Mouse (Mus musculus): ENCODE measurements around the gene Sstr5.

The Sstr5 gene

DNA sequence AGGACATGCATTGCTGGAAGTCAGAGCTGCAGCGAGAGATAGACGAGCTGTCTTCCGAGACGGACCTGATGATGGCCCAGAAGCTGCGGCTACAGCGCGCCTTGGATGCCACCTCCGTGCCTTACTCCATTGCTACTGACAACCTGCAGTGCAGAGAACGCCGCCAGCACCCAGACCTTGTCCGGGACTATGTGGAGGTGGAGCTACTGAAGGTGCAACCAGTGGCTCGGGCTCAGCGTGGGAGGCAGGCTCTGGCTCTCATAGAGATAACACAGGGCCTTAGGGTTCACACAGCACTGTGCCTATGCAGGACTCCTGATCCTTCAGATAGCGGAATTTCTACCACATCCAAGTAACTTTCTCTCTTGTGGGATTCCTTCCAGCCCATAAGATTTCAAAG is 25.0 kb downstream of the Sstr5 start:
- no peak for DNase-seq (ENCODE audit: low spot score)

DNA sequence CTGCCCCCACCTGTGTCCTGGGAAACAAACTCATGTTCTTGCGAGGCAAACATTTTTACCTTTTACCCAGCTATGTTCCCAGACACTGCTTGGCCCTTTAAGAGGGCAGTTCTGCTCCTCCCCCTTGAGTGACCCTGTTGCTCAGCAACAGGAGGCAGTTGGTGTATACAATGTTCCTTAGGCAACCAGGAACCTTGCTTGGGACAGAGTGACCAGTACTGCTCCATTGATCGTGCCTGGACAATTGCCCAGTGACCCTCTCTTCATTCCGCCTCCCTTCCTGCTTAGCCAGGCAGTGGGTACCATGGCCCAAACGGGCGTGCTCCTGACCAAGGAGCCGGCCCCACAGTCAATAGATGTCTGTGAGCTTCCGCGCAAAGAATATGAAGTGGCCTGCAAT is 25.7 kb downstream of the Sstr5 start:
- DNase-seq (ENCODE audit: low spot score), result no peak

DNA sequence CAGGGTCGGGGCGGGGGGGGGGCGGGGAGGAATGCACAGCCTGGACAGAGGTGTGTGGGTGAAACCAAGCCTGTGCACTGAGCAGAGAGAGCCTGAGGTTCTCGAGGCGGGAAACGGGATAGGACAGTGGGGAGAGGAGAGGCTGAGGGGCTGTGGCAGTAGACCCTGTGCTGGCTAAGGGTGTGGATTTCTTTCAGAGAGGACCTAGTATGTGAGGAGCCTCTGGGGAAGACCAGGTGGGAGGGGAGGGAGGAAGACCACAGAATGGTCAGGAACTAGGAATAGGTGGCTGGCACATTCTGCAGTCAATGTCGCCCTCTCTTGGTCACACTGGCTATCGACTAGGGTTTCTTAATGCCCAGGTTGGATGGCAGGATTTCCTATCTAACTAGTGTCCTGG is 27.3 kb downstream of the Sstr5 start:
- DNase-seq (ENCODE audit: low spot score), result peak; percentile 48

DNA sequence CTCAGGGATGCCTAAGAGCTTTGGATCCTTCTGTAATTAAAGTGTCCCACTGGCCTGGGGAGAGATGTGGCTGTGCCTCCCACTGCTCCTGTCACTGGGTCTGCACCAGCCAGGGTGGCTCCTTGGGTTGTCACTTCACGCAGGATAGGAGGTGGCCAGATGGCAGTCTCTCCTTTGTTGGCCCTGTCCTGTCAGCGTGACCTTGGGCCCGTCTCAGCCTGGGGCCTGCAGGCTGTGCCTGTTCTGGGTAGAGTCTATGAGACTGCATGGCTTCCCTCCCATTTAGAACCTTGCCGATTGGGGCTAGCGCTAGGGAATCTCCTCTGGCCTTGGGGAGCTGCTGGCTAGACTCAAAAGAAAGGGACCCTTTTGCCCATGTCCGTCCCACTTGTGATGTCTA is 28.8 kb downstream of the Sstr5 start:
- no peak for DNase-seq (ENCODE audit: low spot score)

DNA sequence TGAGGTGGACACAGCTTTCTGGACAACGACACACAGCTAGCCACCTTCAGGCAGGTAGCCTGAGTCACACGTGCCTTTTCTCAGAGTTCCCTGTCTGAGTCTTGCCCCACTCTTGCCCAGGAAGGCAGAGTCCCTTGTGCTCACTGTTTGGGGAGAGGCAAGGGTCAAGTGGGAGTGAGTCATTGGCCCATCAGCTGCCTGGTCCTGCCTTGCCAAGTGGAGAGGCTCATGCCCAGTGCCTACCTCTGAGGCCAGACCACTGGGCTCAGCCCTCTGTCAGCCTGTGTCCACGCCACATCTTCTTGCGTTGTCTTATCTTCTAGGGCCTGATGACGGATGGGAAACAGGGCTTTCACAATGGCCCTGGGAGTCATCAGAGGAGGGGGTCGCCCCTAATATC is 29.3 kb downstream of the Sstr5 start:
- no peak for DNase-seq (ENCODE audit: low spot score)

DNA sequence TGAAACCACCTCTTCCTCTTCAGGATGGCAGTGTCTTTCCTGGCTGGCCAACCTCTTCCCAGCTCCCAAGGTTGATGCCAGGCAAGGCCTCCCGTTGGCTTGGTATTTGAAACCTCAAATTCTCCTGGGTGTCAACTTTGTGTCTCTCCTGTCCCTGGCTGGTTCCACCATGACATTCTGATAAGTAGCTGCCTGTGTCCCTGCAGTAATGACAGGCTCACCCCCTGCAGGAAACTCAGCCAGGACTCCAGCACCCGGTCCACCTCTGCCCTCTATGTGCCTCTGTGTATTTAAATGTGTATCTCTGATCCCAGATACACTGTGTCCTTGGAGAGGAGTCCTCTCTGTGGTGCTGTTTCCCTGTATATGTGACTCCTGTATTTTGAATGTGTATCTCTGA is 30.8 kb downstream of the Sstr5 start:
- no peak for DNase-seq (ENCODE audit: low spot score)

DNA sequence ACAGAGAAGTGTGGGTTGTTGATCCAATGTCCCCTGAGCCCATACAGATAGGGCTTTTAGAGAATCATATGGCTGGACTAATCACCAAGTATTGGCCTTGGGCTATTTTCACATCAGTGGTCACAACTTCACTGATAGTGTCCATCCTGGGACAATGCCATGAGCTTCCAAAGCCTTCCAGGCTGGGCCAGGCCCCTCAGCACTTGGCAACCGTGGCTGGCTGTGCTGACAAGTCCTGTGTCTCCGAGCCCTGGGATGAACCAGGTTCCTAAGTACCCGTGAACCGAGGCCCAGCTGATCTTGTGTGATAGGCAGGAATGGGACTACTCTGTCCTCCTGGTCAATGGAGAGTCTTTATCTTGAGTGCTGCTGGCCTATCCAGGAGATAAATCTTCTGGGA is 33.0 kb downstream of the Sstr5 start:
- no peak for DNase-seq (ENCODE audit: low spot score)

DNA sequence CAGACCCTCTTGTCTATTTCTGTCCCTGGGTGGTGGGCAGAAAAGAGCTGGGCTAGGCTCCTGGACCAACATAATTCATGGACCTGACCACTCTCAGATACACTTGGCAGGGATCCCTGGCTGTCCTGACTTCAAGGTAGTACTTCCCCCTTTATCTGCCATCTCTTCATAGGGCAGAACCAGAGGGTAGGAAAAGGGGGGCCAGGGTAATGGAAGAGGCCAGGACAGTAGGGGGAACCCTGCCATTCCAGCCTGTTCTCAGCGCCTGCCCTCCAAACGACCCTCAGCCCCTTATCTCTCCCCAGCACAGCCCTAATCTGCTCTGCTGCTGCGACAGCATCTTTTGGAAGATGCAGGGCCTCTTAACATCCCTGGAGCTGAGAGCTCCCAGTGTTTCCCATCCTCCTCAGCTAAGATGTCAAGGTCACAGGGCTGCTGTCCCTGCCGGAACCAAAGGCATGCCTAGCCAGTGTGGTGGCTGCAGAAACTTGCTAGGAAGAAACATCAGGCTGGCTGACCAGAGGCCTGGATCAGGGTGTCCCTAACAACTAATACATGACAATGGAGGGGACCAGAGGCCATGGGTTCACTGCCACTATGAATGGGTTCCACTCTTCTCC is 33.7 kb downstream of the Sstr5 start:
- no peak for DNase-seq (ENCODE audit: low spot score)

DNA sequence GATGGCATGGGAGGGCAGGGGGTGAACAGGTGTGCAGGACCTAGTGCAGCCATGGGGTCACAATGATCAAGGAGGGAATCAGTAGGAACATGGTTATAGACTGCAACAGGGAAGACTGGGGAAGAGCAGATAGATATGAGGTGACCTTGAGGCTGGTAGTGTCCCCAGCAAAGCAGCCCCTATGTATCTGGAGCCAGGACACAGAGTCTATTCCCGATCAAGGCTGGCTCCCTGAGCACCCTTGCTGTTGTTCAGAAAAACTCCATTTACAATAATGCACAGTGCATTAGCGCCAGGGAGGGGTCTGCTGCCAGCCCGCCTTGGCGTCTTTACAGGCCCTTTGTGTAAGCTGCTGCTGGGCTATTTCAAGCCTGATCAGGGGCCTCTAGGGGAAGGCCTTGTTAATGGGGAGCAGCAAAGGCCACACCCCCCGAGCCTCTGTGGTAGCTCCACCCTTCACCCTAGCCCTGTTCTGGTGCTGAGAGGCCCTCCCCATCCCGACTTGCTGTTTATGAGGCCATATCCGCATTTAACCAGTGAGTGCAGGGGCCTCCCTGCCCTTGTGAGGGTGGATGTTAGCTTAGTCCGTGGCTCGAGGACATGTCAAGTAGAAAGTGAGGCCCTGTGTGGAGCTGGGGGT is 34.7 kb downstream of the Sstr5 start:
- DNase-seq (ENCODE audit: low spot score), result no peak

DNA sequence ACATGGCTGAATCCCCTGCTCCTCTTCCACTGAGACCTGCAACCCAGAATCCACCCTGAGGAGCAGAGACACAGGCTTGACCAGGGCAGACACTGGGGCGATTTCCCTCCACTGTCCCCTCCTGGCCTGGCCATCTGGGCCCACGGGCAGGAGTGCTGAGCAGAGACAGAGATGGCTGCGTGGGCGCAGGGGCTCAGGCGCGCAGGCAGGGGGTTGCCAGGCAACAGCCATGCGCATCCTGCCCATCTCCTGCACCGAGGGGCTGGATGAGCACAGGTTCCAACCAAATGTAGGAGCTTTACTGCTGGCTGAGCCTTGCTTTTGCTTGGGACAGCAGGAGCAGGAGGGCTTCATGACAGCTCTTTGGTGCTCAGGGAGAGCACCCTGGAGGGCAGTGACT is 40.5 kb downstream of the Sstr5 start:
- peak; percentile 59 for DNase-seq (ENCODE audit: low spot score)

DNA sequence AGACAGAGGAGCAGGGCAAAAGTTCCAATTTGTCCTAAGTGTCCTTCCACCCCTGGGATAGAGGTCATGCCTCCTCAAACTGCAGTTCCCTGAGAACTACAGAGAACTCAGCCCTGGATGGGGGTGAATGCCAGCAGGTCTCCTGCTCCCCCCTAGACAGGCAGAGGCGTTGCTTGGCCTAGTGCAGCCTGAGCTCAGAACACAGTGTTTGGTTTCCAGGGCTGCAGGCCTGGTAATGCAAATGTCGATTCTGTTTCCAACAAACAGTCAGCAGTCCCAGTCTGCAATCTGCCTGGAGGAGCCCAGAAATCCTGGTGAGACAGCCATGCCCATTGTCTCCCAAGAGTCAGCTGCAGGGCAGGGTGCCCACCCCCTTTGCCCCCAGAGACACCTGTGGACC is 42.8 kb downstream of the Sstr5 start, which contains the start of gene Tekt4:
Tekt4 (plus strand) TSS at position 344 of the 400 bp plus-strand sequence.
- DNase-seq (ENCODE audit: low spot score), result no peak

DNA sequence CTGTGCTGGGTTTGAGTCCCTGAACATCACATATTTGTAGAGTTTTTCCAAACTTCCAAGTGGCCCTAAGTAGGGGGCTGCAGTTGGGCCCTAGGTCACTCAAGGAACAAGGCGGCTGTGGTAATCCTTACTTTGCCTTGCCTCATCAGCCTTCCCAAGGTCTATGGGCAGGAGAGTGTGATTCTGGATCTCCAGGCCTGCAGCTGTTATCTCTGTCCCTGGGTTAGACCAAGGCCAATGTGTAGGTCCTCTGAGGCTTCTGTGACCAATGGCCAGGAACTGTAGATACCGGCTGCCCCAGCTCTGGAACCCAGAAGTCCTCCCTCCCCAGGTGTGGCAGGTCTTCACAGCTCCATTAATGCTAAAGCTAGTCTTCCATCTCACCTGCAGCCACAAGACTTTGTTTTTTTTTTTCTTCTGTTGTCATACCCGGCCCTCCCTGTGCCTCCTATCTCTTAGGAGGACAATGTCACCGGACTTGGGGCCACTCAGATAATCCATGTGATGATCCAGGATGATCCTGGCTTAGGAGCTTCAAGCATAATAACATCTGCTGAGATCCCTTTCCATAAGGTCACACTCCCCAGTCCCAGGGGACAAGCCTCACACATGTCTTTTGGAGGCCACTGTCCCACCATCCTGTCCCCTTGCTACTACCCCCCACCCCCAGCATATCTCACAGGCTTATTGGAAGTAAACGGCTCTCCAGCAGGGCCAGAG is 44.7 kb downstream of the Sstr5 start:
- DNase-seq (ENCODE audit: low spot score), result no peak

DNA sequence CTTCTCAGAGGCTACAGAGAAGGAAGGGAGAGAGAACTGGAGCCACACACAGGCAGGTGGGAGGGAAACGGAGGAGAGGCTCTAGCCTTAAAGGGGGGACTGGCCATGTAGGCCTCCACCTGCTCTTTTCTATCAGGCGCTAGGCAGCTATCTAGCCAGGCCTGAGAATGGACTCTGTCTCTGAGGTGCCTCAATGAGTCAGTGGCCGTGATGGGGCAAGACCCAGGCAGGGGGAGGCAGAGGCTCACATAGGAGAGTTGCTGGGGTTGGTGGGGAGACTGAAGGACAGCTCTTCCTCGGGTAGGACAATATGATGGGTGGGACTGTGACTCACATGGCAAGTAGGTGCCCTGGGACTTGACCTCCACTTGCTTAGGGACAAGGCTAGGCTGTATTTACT is 46.8 kb downstream of the Sstr5 start:
- no peak for DNase-seq (ENCODE audit: low spot score)

DNA sequence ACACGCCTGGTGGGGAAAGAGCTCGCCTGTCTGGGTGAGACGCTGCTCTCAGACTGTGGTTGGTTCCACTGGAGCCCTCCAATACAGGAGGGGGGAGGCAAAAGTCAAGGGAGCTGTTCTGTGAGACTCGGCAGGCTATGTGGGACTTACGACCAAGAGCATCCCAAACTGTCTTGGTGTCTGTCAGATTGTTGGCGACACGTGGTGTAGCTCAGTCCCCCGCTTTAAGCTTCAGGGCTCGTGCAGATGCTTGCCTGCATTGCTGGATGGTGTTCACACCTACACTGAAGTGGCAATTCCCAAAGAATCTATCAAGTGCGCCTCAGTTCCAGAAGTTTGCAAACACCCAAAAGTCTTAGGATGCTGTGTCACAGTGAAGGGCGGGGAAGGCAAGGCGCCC is 49.2 kb downstream of the Sstr5 start:
- DNase-seq (ENCODE audit: low spot score), result no peak

DNA sequence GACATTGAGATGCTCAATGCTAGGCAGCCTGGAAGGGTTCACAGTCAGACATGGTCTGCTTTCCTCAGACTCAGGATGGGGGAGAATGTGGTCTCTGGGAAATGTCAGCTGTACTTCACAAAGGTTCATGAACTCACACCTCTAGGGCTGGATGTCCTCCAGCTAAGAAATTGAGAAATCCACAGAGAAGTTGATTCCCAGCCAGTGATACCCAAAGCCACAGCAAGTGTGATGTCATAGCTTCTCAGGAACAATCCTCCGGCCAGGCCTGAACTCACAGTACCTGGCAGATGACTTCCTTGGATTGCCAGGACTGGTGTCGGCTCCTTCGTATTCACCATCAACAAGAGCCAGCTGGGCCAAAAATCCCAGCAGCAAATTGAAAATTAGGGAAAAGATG is 51.2 kb downstream of the Sstr5 start:
- no peak for DNase-seq (ENCODE audit: low spot score)

DNA sequence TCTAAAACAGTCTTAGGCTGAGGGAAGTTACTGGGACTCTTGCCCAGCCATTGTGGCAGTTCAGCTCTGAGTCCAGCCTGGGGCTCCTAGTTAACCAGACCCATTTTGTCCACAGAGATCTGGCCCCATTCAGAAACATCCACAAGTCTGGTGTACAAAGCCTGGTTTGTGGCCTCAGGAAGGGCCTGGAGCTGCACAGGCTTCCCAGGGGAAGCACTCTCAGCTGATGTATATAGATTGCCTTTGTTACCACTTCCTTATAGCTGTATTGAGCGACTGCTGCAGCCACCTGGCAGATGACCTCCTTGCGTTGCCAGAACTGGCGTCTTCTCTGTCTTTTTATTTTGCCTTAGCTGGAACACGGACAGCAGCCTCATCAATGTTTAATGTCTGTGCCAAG is 52.0 kb downstream of the Sstr5 start:
- no peak for DNase-seq (ENCODE audit: low spot score)

DNA sequence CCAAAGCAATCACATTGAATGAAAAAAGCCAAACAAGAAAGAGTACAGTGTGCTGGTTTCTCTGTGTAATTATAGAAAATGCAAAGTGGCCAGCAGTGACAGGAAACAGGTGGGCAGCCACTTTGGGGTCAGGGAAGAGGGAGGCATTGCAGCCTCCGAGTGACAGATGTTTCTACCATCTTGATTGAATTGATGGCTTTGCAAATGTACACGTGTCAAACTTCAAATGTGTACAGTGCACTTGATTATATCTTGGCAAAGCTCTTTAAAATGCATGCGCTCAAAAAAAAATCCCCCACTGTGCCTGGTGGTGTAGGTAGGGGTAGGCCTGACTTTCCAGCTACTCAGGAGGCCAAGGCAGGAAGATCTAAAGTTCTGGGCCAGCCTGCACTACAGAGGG is 54.2 kb downstream of the Sstr5 start:
- no peak for DNase-seq (ENCODE audit: low spot score)

DNA sequence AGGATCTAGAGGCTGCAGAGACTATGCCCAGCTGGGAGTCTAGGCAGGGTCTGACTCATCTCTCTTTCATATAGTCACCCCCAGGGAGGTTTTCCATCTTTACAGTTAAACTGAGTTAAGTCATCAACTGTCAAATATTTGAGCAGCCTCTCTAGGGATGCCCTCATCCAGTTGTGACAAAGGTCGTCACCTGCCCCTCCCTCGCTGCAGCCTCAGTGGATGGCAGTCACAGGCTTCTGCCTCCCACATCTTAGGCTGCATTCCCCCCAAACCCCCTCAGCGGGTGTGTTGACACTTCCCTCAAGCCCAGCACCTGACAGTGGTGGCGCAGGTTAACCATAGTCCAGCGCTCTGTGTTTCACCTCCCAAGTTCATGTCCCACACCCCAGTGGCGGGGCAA is 55.7 kb downstream of the Sstr5 start:
- no peak for DNase-seq (ENCODE audit: low spot score)

Data from left cerebral cortex, adult 11 months (tissue).